In genomic region chr8:48842516-48842990, GRCm38 (mm10) we compare ENCODE assay signal across 9 mouse cellular contexts. TPM values are rescaled to one million over a fixed set of nuclear protein-coding genes. Genes with fewer than 3 reads are reported as not detected.
DNase-seq lines count a peak whose midpoint lies in the region; ATAC-seq and TF ChIP-seq lines count a peak whose summit lies in the region.
"Had no signal": no experiment of that assay in that cellular context is flagged by ENCODE, and none has a peak within 500 bp of the region (broad histone marks: within the 10 kb centered on the region; RNA-seq: fewer than 3 reads in every experiment).

No protein-coding gene starts in this region.

- no peak for TF ChIP-seq POLR2A in ES-Bruce4 (IDR thresholded peaks at IDR 0.05; ENCODE audit: insufficient read depth, low read length)

- WGBS in forebrain, embryonic 12.5 days = 1% methylated on average over 11 of the region's 11 CpGs
- WGBS in intestine, embryonic 14.5 days = under 1% methylated on average over 11 of the region's 11 CpGs
- 0% methylated on average over 8 of the region's 11 CpGs for WGBS in midbrain, postnatal 0 days

- peak; percentile 17 to 36 for DNase-seq in heart, adult 18-20 months
- DNase-seq in heart, postnatal 25 days (ENCODE audit: low spot score) = no peak
- no peak for DNase-seq in intestine, embryonic 14.5 days (ENCODE audit: low spot score)
- no peak for DNase-seq in midbrain, postnatal 0 days (ENCODE audit: low spot score)
- no peak for DNase-seq in thymus, postnatal 0 days (ENCODE audit: low spot score)
- no peak for DNase-seq in thymus, adult 18-20 months

- no peaks in the 10 kb centered on the region for H3K4me1 ChIP-seq in ES-Bruce4 (ENCODE audit: control insufficient read depth, insufficient read depth, low read length)
- peaks cover 39% of the 10 kb centered on the region for H3K4me1 ChIP-seq in forebrain, embryonic 12.5 days
- peaks cover 20% of the 10 kb centered on the region for H3K4me1 ChIP-seq in intestine, embryonic 14.5 days (replicated peaks; ENCODE audit: control insufficient read depth, insufficient read depth, low read length)
- peaks cover 9% of the 10 kb centered on the region; the same call in 1 of the 2 replicates for H3K4me1 ChIP-seq in midbrain, postnatal 0 days (ENCODE audit: insufficient read depth, low read length)

- peak overlapping the region; percentile 50 for H3K9ac ChIP-seq in ES-Bruce4 (ENCODE audit: low read depth, poor library complexity, severe bottlenecking)
- peak overlapping the region; percentile 81 for H3K9ac ChIP-seq in forebrain, embryonic 12.5 days
- H3K9ac ChIP-seq in intestine, embryonic 14.5 days (ENCODE audit: low read length) = peak overlapping the region; percentile 77
- H3K9ac ChIP-seq in midbrain, postnatal 0 days (replicated peaks; ENCODE audit: low read length, poor library complexity, severe bottlenecking) = peak overlapping the region; percentile 45

- ATAC-seq in forebrain, embryonic 12.5 days (ENCODE audit: low FRiP score) = peak; percentile 2; the same call in 1 of the 2 replicates
- ATAC-seq in intestine, embryonic 14.5 days (replicated peaks; ENCODE audit: low FRiP score, low TSS enrichment, low read depth) = no peak; the same call in 1 of the 2 replicates
- ATAC-seq in midbrain, postnatal 0 days (ENCODE audit: low FRiP score) = no peak

- TF ChIP-seq EP300 in ES-Bruce4 (IDR thresholded peaks at IDR 0.05; ENCODE audit: insufficient read depth, low read depth, low read length) = no peak

- intact Hi-C loops in heart, postnatal 25 days (cut with DNase I) = no loop called here

- no peak for TF ChIP-seq CTCF in ES-Bruce4 (IDR thresholded peaks at IDR 0.05; ENCODE audit: low read depth, low read length)
- TF ChIP-seq CTCF in midbrain, postnatal 0 days (IDR thresholded peaks at IDR 0.05) = no peak

- peaks cover 35% of the 10 kb centered on the region for H3K27me3 ChIP-seq in ES-Bruce4 (ENCODE audit: control insufficient read depth, insufficient read depth, low read length, poor library complexity, severe bottlenecking)
- peaks cover 43% of the 10 kb centered on the region for H3K27me3 ChIP-seq in forebrain, embryonic 12.5 days
- H3K27me3 ChIP-seq in intestine, embryonic 14.5 days (replicated peaks; ENCODE audit: control insufficient read depth, insufficient read depth, low read length) = 0 out of 2 replicates have a peak, but pooled peaks cover 6% of the 10 kb centered on the region
- 0 out of 2 replicates have a peak, but pooled peaks cover 6% of the 10 kb centered on the region for H3K27me3 ChIP-seq in midbrain, postnatal 0 days (ENCODE audit: insufficient read depth, low read length)

- peak overlapping the region; percentile 100 for H3K4me3 ChIP-seq in ES-Bruce4 (ENCODE audit: low read depth, low read length)
- peak overlapping the region; percentile 78 for H3K4me3 ChIP-seq in forebrain, embryonic 12.5 days (replicated peaks)
- H3K4me3 ChIP-seq in intestine, embryonic 14.5 days (ENCODE audit: low read depth, low read length) = peak overlapping the region; percentile 68
- peak overlapping the region; percentile 89 for H3K4me3 ChIP-seq in midbrain, postnatal 0 days (ENCODE audit: low read depth, low read length)

- peaks cover 9% of the 10 kb centered on the region for H3K9me3 ChIP-seq in ES-Bruce4 (replicated peaks; ENCODE audit: control insufficient read depth, insufficient read depth, low read length, poor library complexity, severe bottlenecking)
- no peaks in the 10 kb centered on the region for H3K9me3 ChIP-seq in forebrain, embryonic 12.5 days
- H3K9me3 ChIP-seq in intestine, embryonic 14.5 days (ENCODE audit: control insufficient read depth, low read length) = no peaks in the 10 kb centered on the region
- H3K9me3 ChIP-seq in midbrain, postnatal 0 days (ENCODE audit: low read length) = no peaks in the 10 kb centered on the region

- no peaks in the 10 kb centered on the region for H3K36me3 ChIP-seq in ES-Bruce4 (ENCODE audit: control insufficient read depth, insufficient read depth, low read length, poor library complexity, severe bottlenecking)
- no peaks in the 10 kb centered on the region for H3K36me3 ChIP-seq in forebrain, embryonic 12.5 days (replicated peaks)
- H3K36me3 ChIP-seq in intestine, embryonic 14.5 days (ENCODE audit: control insufficient read depth, insufficient read depth, low read length) = no peaks in the 10 kb centered on the region
- no peaks in the 10 kb centered on the region for H3K36me3 ChIP-seq in midbrain, postnatal 0 days (ENCODE audit: insufficient read depth, low read length)

- H3K4me2 ChIP-seq in forebrain, embryonic 12.5 days = peak overlapping the region; percentile 82
- H3K4me2 ChIP-seq in intestine, embryonic 14.5 days (ENCODE audit: low read length) = peak overlapping the region; percentile 91
- peak overlapping the region; percentile 96 for H3K4me2 ChIP-seq in midbrain, postnatal 0 days (ENCODE audit: low read depth, low read length, poor library complexity, severe bottlenecking)

- H3K27ac ChIP-seq in ES-Bruce4 (ENCODE audit: insufficient read depth, low read length) = no peak overlapping the region
- peak overlapping the region; percentile 85 for H3K27ac ChIP-seq in forebrain, embryonic 12.5 days
- peak overlapping the region; percentile 92 for H3K27ac ChIP-seq in intestine, embryonic 14.5 days (ENCODE audit: low read depth)
- peak overlapping the region; percentile 77 for H3K27ac ChIP-seq in midbrain, postnatal 0 days (ENCODE audit: low read depth, low read length)

RNA-seq across cellular contexts. Expression of gene Tenm3, which starts 1.2 kb away (rescaled TPM):
- total RNA-seq in heart, adult 18-20 months (2021) = 1 to 10 TPM; 3.1 to 3.2 TPM
- total RNA-seq in heart, postnatal 25 days (2021) = 1 to 10 TPM; 3.4 to 4.1 TPM
- 19.2 and 25.9 TPM in 2 replicates for polyA plus RNA-seq in ES-Bruce4 (2011; ENCODE audit: insufficient read depth, insufficient read length, low read depth, missing spikeins)
- polyA plus RNA-seq in forebrain, embryonic 12.5 days (2016; fragmentation: Nextera tagmentation; extraction: Ambion mirVana) = 38.8 and 42.0 TPM in 2 replicates
- polyA plus RNA-seq in intestine, embryonic 14.5 days (2014; fragmentation: Nextera tagmentation; extraction: Ambion mirVana) = 31.2 and 32.1 TPM in 2 replicates
- total RNA-seq in midbrain, postnatal 0 days (2014; rRNA removed) = 160 and 184 TPM in 2 replicates
- 22.9 and 25.0 TPM in 2 replicates for polyA plus RNA-seq in midbrain, postnatal 0 days (2015; fragmentation: Nextera tagmentation; extraction: Ambion mirVana)
- 1.7 and 2.1 TPM in 2 replicates for polyA plus RNA-seq in thymus, postnatal 0 days (2015; fragmentation: Nextera tagmentation; extraction: Ambion mirVana)
- total RNA-seq: MEL had no signal

Comparison
In these comparisons a context has a peak if more than half of its experiments do, and no peak if none do; other contexts are left out.
1. DNase-seq: peak in heart, adult 18-20 months (2 of 2); none in heart, postnatal 25 days (single experiment), intestine, embryonic 14.5 days (single experiment), midbrain, postnatal 0 days (single experiment), thymus, postnatal 0 days (single experiment) and thymus, adult 18-20 months (0 of 2).
2. Peak in every context shown above with its lines, with median percentiles within 50 percentile points of each other: H3K4me3 ChIP-seq, H3K9ac ChIP-seq and H3K4me2 ChIP-seq.